Mouse (Mus musculus) ES-E14 (cell line): ENCODE results near the gene Rab25. TPM values are rescaled to one million over a fixed set of nuclear protein-coding genes. Genes with fewer than 3 reads are reported as not detected.
"Not testable (repeated sequence)": the region's sequence is repeated elsewhere in the genome, so short reads cannot be mapped to it uniquely, and the experiment has no call there.

Experiments
- DNase-seq: peaks from one replicate; pipeline ENCODE4 v3.0.0-alpha.2; 2013; ENCODE audit warnings: low read depth, low spot score
- H3K27ac ChIP-seq: 2 replicates; pipeline ENCODE4 v1.5.1; 2012; ENCODE audit warnings: low read depth, mild to moderate bottlenecking, low read length, moderate library complexity, mixed read lengths; ENCODE audit not compliant: poor library complexity, insufficient read depth, severe bottlenecking
- H3K36me3 ChIP-seq: 2 replicates; pipeline ENCODE4 v1.6.1; 2012; ENCODE audit warnings: mild to moderate bottlenecking, low read length, moderate library complexity, mixed read lengths; ENCODE audit not compliant: control insufficient read depth, poor library complexity, insufficient read depth, severe bottlenecking
- H3K4me1 ChIP-seq, 2 experiments: fragments of 150-350 bp in 1 of 2; sonication (generic) in 1 of 2; 2 replicates each; pipeline ENCODE4 v1.6.1; 2012; ENCODE audit warnings: low read length in 2 of 2, mild to moderate bottlenecking in 1 of 2, mixed read lengths in 1 of 2; ENCODE audit not compliant: control insufficient read depth in 2 of 2, insufficient read depth in 2 of 2, poor library complexity in 1 of 2
- H3K4me3 ChIP-seq, 2 experiments: fragments of 150-350 bp in 1 of 2; sonication (generic) in 1 of 2; 2 replicates each; pipeline ENCODE4 v1.5.1; 2012; ENCODE audit warnings: low read length in 2 of 2, low read depth in 1 of 2, mild to moderate bottlenecking in 1 of 2, mixed read lengths in 1 of 2; ENCODE audit not compliant: insufficient read depth in 1 of 2, poor library complexity in 1 of 2, severe bottlenecking in 1 of 2
- H3K9ac ChIP-seq: 2 replicates; pipeline ENCODE4 v1.6.1; 2012; ENCODE audit warnings: low read depth, mild to moderate bottlenecking, low read length, mixed read lengths; ENCODE audit not compliant: poor library complexity, insufficient read depth, severe bottlenecking
- H3K9me3 ChIP-seq: fragments of 150-350 bp; sonication (generic); 2 replicates; pipeline ENCODE4 v1.6.1; 2012; ENCODE audit warnings: low read depth, mild to moderate bottlenecking, low read length; ENCODE audit not compliant: control insufficient read depth, insufficient read depth
- CHD2 ChIP-seq: IDR thresholded peaks from 2 replicates; pipeline ENCODE4 v1.6.1; 2014; ENCODE audit warnings: mild to moderate bottlenecking, low read depth, low read length, inconsistent platforms
- HCFC1 ChIP-seq: IDR thresholded peaks from 2 replicates; pipeline ENCODE4 v1.6.1; 2012; ENCODE audit warnings: low read length, inconsistent platforms, borderline replicate concordance; ENCODE audit not compliant: insufficient read depth
- MAFK ChIP-seq: IDR thresholded peaks from 2 replicates; pipeline ENCODE4 v1.6.1; 2014; ENCODE audit warnings: mild to moderate bottlenecking, low read depth, low read length, inconsistent platforms; ENCODE audit not compliant: insufficient read depth
- ZC3H11A ChIP-seq: IDR thresholded peaks from 2 replicates; pipeline ENCODE4 v1.6.1; 2012; ENCODE audit warnings: low read depth, mild to moderate bottlenecking, inconsistent platforms, low read length, borderline replicate concordance
- ZNF384 ChIP-seq: IDR thresholded peaks from 2 replicates; pipeline ENCODE4 v1.6.1; 2012; ENCODE audit warnings: low read depth, low read length, inconsistent platforms
- in situ Hi-C, 2 experiments: fragments of 600-800 bp; cut with MboI; formaldehyde crosslinking; loops; one replicate each; pipeline ENCODE4 v1.15.1; 2025; ENCODE audit warnings: low sequenced_read_pairs in 2 of 2, inconsistent platforms in 1 of 2; ENCODE audit not compliant: unreplicated experiment in 2 of 2
- total RNA-seq: library from RNA; depleted of rRNA; stranded (reverse); fragments of 300-350 nt; gene quantifications from 2 replicates; pipeline ENCODE4 v1.2.3, GENCODE M21; 2012

Gene Rab25
- total RNA-seq, 1 experiment, result 2.1 TPM

GRCm38 (mm10) chr3:88579454-88580117 is 31.5 kb upstream of the Rab25 start:
- Histone ChIP-seq H3K36me3 (peaks cover 22% of the 10 kb centered on the region), H3K27ac (peak overlapping the region; percentile 86)
- in situ Hi-C loops, result no loop called here

DNA sequence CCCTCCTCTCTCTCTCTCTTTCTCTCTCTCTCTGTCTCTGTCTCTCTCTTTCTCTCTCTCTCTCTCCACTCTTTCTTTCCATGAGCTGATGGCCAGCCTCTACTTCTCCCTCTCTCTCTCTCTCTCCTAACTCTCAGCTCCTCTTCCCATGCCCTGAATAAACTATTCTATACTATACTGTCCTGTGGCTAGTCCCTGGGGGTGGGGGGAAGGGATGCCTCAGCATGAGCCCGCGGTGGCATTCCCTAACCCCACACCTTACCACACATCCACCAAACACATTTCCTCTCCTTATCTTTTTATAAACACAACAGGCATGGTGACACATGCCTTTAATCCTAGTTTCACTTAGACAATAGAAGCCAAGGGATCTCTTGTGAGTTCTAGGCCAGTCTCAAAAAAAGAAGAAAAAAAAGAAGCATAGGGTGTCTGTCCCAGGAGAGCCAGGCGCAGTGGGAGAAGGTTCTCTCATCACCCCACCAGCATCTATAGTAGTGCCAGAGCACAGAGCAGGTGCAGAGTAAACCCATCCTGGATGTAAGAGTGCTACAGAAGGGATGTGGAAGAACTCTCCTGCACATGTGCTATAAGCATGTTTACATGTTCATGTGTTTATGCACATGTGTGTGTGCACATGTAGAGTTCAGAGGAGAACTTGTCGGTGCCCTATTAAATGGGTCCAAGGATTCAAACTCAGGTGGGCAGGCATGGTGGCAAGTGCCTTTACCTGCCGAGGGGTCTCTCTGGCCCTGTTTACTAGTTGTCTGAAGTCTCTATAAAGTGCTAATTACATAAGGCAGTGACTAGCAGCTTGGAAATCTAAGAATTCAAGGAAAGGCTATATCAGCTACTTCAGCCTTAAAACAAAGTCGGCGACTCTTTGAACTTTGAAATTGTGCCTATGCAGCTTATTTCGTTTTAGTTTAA is 30.7 kb upstream of the Rab25 start:
- peak overlapping the region; percentile 90 to 97 for H3K4me3 ChIP-seq
- no peak for TF ChIP-seq MAFK
- H3K27ac ChIP-seq, result peak overlapping the region; percentile 95
- DNase-seq, result no peak
- in situ Hi-C loops, result no loop called here
- peaks cover 0 to 10% of the 10 kb centered on the region in 2 experiments; a peak in 2 of 4 replicates for H3K4me1 ChIP-seq
- H3K9ac ChIP-seq, result peak overlapping the region; percentile 61
- no peaks in the 10 kb centered on the region for H3K9me3 ChIP-seq
- peaks cover 20% of the 10 kb centered on the region for H3K36me3 ChIP-seq

More at GRCm38 (mm10) chr3:88579454-88580117, 31.5 kb upstream of the Rab25 start:
- peaks cover 0 to 7% of the 10 kb centered on the region in 2 experiments; a peak in 1 of 4 replicates for H3K4me1 ChIP-seq
- H3K9ac ChIP-seq, result peak overlapping the region; percentile 96
- H3K4me3 ChIP-seq, result peak overlapping the region; percentile 90 to 97
- no peaks in the 10 kb centered on the region for H3K9me3 ChIP-seq
- no peak for DNase-seq
- TF ChIP-seq CHD2 (peak; percentile 52; the same call in 1 of the 2 replicates), ZC3H11A (no peak), ZNF384 (no peak), HCFC1 (peak; percentile 99), MAFK (no peak)

GRCm38 (mm10) chr3:88577846-88578245 is 29.7 kb upstream of the Rab25 start:
- Histone ChIP-seq H3K9ac (0 out of 2 replicates have a peak overlapping the region, but pooled peaks have one; percentile 3), H3K27ac (peak overlapping the region; percentile 95)
- in situ Hi-C loops, result not testable (repeated sequence)

DNA sequence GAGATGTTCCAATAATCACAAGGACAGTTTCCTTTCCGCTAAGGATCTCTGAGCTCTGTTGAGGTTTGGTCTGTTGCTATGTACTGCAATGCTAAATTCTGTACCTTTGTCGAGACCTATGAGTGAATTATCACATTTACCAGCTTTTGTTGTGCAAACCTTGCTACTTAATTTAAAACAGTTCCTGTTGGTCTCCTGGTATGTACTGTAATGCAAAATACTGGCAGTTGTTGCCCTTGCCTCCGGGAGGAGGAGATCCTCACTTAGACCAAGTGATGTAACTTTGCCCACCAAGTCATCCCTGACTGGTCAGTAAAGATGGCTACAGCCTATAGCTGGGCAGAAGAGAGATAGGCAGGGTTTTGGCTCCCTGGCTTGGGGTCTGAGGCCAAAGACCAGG is 27.4 kb upstream of the Rab25 start, which contains the start of gene Ssr2:
TSS of gene Ssr2 (plus strand) at position 337 of the 400 bp plus-strand sequence.
- DNase-seq, result peak; percentile 74
- Histone ChIP-seq H3K4me1 (peaks cover 4 to 14% of the 10 kb centered on the region in 2 experiments), H3K9me3 (no peaks in the 10 kb centered on the region), H3K27ac (peak within 1 kb of the TSS; percentile 95), H3K4me3 (peak within 1 kb of the TSS; percentile 40 to 64), H3K9ac (peak within 1 kb of the TSS; percentile 70), H3K36me3 (no peaks in the 10 kb centered on the region)
- in situ Hi-C loops, result no loop called here
- TF ChIP-seq MAFK (no peak), CHD2 (peak; percentile 66; the same call in 1 of the 2 replicates), HCFC1 (no peak)

More at GRCm38 (mm10) chr3:88577846-88578245, 29.7 kb upstream of the Rab25 start:
- DNase-seq, H3K9me3 ChIP-seq: not testable (repeated sequence)
- Histone ChIP-seq H3K36me3 (peaks cover 13% of the 10 kb centered on the region), H3K4me1 (peaks cover 4 to 12% of the 10 kb centered on the region in 2 experiments; a peak in 3 of 4 replicates), H3K4me3 (peak overlapping the region; percentile 6 to 64; a peak in 2 of 4 replicates)
